Mouse (Mus musculus): ENCODE data around the gene Btbd9.

- TF ChIP-seq CTCF (IDR thresholded peaks at IDR 0.05; ENCODE audit: low read depth, low read length) (no peak), POLR2A (IDR thresholded peaks at IDR 0.05; ENCODE audit: extremely low read depth, insufficient read depth, low read length) (no peak)
Measured at GRCm38 (mm10) chr17:30335746-30336145, 240.5 kb downstream of the Btbd9 start.
